Mouse (Mus musculus): ENCODE results near the gene Mxra7. TPM values are rescaled to one million over a fixed set of nuclear protein-coding genes. Genes with fewer than 3 reads are reported as not detected.

The Mxra7 gene
- polyA plus RNA-seq, 1 experiment from 2014 or later: 12.4 TPM

DNA sequence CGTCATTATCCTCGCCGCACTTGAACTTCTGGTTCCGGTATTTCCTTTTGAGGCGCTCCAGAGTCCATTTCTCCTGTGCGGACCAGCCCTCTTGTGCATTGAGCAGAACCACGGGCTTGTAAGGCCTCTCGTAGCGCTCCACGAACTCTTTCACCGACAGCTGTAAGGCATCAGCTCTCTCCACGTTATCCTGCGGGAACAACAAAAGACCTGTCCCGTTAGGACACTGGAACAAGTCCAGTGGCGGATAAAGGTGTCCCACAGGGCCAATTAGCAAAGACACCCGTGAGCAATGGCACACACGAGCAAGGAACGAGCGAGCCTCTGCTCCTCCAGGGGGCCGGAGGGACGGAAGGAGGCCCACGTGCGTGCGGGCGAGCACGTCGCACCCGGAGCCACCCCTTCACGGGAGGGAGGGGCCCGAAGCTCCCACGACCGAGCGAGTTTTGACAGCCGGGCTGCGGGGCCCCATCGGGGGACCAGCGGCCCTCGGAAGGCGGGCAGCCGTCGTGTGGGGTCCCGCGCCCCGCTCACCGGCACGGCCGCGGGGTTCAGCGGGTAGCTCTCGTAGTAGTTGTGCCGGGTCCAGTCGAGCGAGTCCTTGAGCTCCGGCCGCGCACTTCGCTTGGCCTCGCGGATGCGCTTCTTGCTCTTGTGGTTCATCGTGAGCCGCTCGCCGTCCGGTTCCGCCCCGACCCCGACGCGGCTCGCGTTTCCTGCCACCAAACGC lies 14.8 kb upstream of the Mxra7 start:
- under 1% methylated on average over 65 of the region's 73 CpGs for WGBS
- H3K4me2 ChIP-seq (ENCODE audit: low read depth, severe bottlenecking): peak overlapping the region; percentile 74
- H3K36me3 ChIP-seq (ENCODE audit: control insufficient read depth, insufficient read depth, low read length): peaks cover 22% of the 10 kb centered on the region

DNA sequence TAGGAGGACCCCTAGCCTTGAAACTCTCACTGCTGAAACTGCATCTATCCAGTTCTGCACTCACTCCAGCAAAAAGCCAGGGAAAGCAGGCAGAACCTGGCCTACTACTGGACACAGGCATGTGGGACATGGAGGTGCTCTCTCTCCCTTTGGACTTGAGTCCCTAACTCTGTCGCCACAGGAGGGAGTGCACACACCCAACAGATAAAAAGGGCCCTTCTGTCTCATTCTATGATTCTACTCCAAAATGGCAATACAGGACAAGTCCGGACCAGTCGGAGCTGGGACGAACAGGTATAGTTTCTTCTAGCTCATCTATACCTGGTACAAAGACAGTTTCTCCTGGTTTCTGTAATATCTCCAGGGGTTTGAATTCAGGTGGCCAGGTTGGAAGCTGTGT lies 12.9 kb upstream of the Mxra7 start:
- Histone ChIP-seq H3K27ac (replicated peaks; ENCODE audit: low read depth, low read length) (no peak overlapping the region), H3K36me3 (ENCODE audit: control insufficient read depth, insufficient read depth, low read length) (peaks cover 35% of the 10 kb centered on the region), H3K4me2 (ENCODE audit: low read depth, severe bottlenecking) (0 out of 2 replicates have a peak overlapping the region, but pooled peaks have one; percentile 5), H3K9me3 (ENCODE audit: control insufficient read depth, low read length) (no peaks in the 10 kb centered on the region), H3K4me3 (ENCODE audit: low read depth, low read length) (no peak overlapping the region), H3K9ac (ENCODE audit: low read length) (no peak overlapping the region), H3K27me3 (ENCODE audit: control insufficient read depth, insufficient read depth, low read length) (no peaks in the 10 kb centered on the region), H3K4me1 (ENCODE audit: control insufficient read depth, insufficient read depth, low read length) (peaks cover 21% of the 10 kb centered on the region)
- DNase-seq (ENCODE audit: low spot score) (no peak), ATAC-seq (ENCODE audit: insufficient number of reproducible peaks, low FRiP score, low TSS enrichment, low read depth) (no peak)
- WGBS: 89% methylated on average over 4 of the region's 4 CpGs

More for the DNA sequence above, 14.8 kb upstream of the Mxra7 start:
- Histone ChIP-seq H3K27ac (replicated peaks; ENCODE audit: low read depth, low read length) (peak overlapping the region; percentile 92), H3K4me1 (ENCODE audit: control insufficient read depth, insufficient read depth, low read length) (peaks cover 21% of the 10 kb centered on the region), H3K27me3 (ENCODE audit: control insufficient read depth, insufficient read depth, low read length) (no peaks in the 10 kb centered on the region), H3K9me3 (ENCODE audit: control insufficient read depth, low read length) (no peaks in the 10 kb centered on the region), H3K4me3 (ENCODE audit: low read depth, low read length) (peak overlapping the region; percentile 90), H3K9ac (ENCODE audit: low read length) (peak overlapping the region; percentile 85)
- ATAC-seq (ENCODE audit: insufficient number of reproducible peaks, low FRiP score, low TSS enrichment, low read depth) (peak; percentile 10; the same call in 1 of the 2 replicates), DNase-seq (ENCODE audit: low spot score) (no peak)

DNA sequence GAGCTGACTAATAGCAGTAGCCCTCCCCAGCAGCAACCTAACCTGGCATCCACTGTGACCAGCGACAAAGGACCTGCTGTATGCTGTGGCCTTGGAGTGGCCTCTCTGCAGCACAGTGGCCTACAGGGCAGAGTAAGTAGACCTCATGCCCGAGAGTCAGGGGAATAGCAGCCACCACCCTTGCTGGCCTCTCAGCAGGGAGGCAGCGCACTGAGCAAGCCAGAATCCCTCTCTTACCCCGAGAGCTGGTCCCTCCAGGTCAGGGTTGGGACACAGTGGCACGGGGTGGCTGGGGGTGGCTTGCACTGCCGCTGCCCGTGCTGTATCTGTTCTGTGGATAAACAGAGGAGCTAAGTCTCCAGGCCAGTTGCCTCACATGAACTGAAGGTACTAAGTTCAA lies 11.8 kb upstream of the Mxra7 start:
- H3K27ac ChIP-seq (replicated peaks; ENCODE audit: low read depth, low read length): no peak overlapping the region
- no peak overlapping the region for H3K4me2 ChIP-seq (ENCODE audit: low read depth, severe bottlenecking)
- DNase-seq (ENCODE audit: low spot score) (no peak), ATAC-seq (ENCODE audit: insufficient number of reproducible peaks, low FRiP score, low TSS enrichment, low read depth) (no peak)
- no peak overlapping the region for H3K4me3 ChIP-seq (ENCODE audit: low read depth, low read length)
- H3K27me3 ChIP-seq (ENCODE audit: control insufficient read depth, insufficient read depth, low read length): no peaks in the 10 kb centered on the region
- H3K9me3 ChIP-seq (ENCODE audit: control insufficient read depth, low read length): no peaks in the 10 kb centered on the region
- H3K4me1 ChIP-seq (ENCODE audit: control insufficient read depth, insufficient read depth, low read length): peaks cover 21% of the 10 kb centered on the region
- peaks cover 43% of the 10 kb centered on the region for H3K36me3 ChIP-seq (ENCODE audit: control insufficient read depth, insufficient read depth, low read length)
- 88% methylated on average over 7 of the region's 7 CpGs for WGBS
- H3K9ac ChIP-seq (ENCODE audit: low read length): 0 out of 2 replicates have a peak overlapping the region, but pooled peaks have one; percentile 23

GRCm38 (mm10) chr11:116838936-116839335 lies 11.1 kb upstream of the Mxra7 start:
- H3K9me3 ChIP-seq (ENCODE audit: control insufficient read depth, low read length): no peaks in the 10 kb centered on the region
- H3K36me3 ChIP-seq (ENCODE audit: control insufficient read depth, insufficient read depth, low read length): peaks cover 50% of the 10 kb centered on the region
- ATAC-seq (ENCODE audit: insufficient number of reproducible peaks, low FRiP score, low TSS enrichment, low read depth) (no peak), DNase-seq (ENCODE audit: low spot score) (no peak)
- 91% methylated on average over 14 of the region's 14 CpGs for WGBS
- no peak overlapping the region for H3K9ac ChIP-seq (ENCODE audit: low read length)
- no peak overlapping the region for H3K4me3 ChIP-seq (ENCODE audit: low read depth, low read length)
- H3K4me2 ChIP-seq (ENCODE audit: low read depth, severe bottlenecking): no peak overlapping the region
- no peak overlapping the region for H3K27ac ChIP-seq (replicated peaks; ENCODE audit: low read depth, low read length)
- no peaks in the 10 kb centered on the region for H3K27me3 ChIP-seq (ENCODE audit: control insufficient read depth, insufficient read depth, low read length)
- peaks cover 21% of the 10 kb centered on the region for H3K4me1 ChIP-seq (ENCODE audit: control insufficient read depth, insufficient read depth, low read length)

GRCm38 (mm10) chr11:116837441-116837840 lies 9.6 kb upstream of the Mxra7 start:
- Histone ChIP-seq H3K9ac (ENCODE audit: low read length) (no peak overlapping the region), H3K9me3 (ENCODE audit: control insufficient read depth, low read length) (no peaks in the 10 kb centered on the region), H3K27ac (replicated peaks; ENCODE audit: low read depth, low read length) (no peak overlapping the region), H3K4me3 (ENCODE audit: low read depth, low read length) (no peak overlapping the region), H3K4me1 (ENCODE audit: control insufficient read depth, insufficient read depth, low read length) (peaks cover 24% of the 10 kb centered on the region), H3K4me2 (ENCODE audit: low read depth, severe bottlenecking) (no peak overlapping the region), H3K27me3 (ENCODE audit: control insufficient read depth, insufficient read depth, low read length) (no peaks in the 10 kb centered on the region), H3K36me3 (ENCODE audit: control insufficient read depth, insufficient read depth, low read length) (peaks cover 51% of the 10 kb centered on the region)
- 93% methylated on average over 10 of the region's 10 CpGs for WGBS
- ATAC-seq (ENCODE audit: insufficient number of reproducible peaks, low FRiP score, low TSS enrichment, low read depth) (no peak), DNase-seq (ENCODE audit: low spot score) (no peak)

GRCm38 (mm10) chr11:116836283-116836682 lies 8.4 kb upstream of the Mxra7 start:
- no peaks in the 10 kb centered on the region for H3K27me3 ChIP-seq (ENCODE audit: control insufficient read depth, insufficient read depth, low read length)
- WGBS: 92% methylated on average over 4 of the region's 4 CpGs
- no peak overlapping the region for H3K9ac ChIP-seq (ENCODE audit: low read length)
- no peak for ATAC-seq (ENCODE audit: insufficient number of reproducible peaks, low FRiP score, low TSS enrichment, low read depth)
- no peak overlapping the region for H3K4me3 ChIP-seq (ENCODE audit: low read depth, low read length)
- H3K4me1 ChIP-seq (ENCODE audit: control insufficient read depth, insufficient read depth, low read length): peaks cover 14% of the 10 kb centered on the region
- no peak overlapping the region for H3K27ac ChIP-seq (replicated peaks; ENCODE audit: low read depth, low read length)
- peaks cover 51% of the 10 kb centered on the region for H3K36me3 ChIP-seq (ENCODE audit: control insufficient read depth, insufficient read depth, low read length)
- DNase-seq (ENCODE audit: low spot score): no peak
- H3K9me3 ChIP-seq (ENCODE audit: control insufficient read depth, low read length): no peaks in the 10 kb centered on the region
- no peak overlapping the region for H3K4me2 ChIP-seq (ENCODE audit: low read depth, severe bottlenecking)

DNA sequence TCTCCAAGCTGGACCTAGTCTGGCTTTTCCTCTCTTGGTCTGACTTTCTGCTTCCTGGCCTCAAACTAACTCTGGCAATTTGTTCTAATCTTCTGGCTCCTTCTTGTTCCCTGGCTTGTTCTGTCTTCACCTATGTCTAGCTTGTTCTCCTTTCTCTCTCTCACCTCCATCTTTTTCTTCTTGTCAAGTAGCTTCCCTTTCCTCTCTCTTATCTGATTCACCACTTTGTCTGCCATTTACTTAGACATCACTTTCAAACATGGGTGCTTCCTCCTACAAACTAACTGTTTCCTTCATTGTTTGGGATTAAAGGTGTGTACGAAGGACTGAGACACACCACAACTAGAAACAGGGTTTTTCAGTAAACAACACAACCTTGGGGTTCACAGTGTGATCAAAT lies 7.1 kb upstream of the Mxra7 start:
- Histone ChIP-seq H3K4me3 (ENCODE audit: low read depth, low read length) (no peak overlapping the region), H3K4me2 (ENCODE audit: low read depth, severe bottlenecking) (no peak overlapping the region), H3K9me3 (ENCODE audit: control insufficient read depth, low read length) (no peaks in the 10 kb centered on the region), H3K4me1 (ENCODE audit: control insufficient read depth, insufficient read depth, low read length) (peaks cover 6% of the 10 kb centered on the region; the same call in 1 of the 2 replicates), H3K36me3 (ENCODE audit: control insufficient read depth, insufficient read depth, low read length) (peaks cover 45% of the 10 kb centered on the region), H3K9ac (ENCODE audit: low read length) (no peak overlapping the region), H3K27ac (replicated peaks; ENCODE audit: low read depth, low read length) (no peak overlapping the region), H3K27me3 (ENCODE audit: control insufficient read depth, insufficient read depth, low read length) (no peaks in the 10 kb centered on the region)
- DNase-seq (ENCODE audit: low spot score) (no peak), ATAC-seq (ENCODE audit: insufficient number of reproducible peaks, low FRiP score, low TSS enrichment, low read depth) (no peak)
- 100% methylated on average over 1 of the region's 1 CpGs for WGBS

- H3K27me3 ChIP-seq (ENCODE audit: control insufficient read depth, insufficient read depth, low read length): no peaks in the 10 kb centered on the region
- H3K36me3 ChIP-seq (ENCODE audit: control insufficient read depth, insufficient read depth, low read length): peaks cover 25% of the 10 kb centered on the region; the same call in 1 of the 2 replicates
Measured at GRCm38 (mm10) chr11:116832172-116832685, 4.4 kb upstream of the Mxra7 start.

More at GRCm38 (mm10) chr11:116832172-116832685, 4.4 kb upstream of the Mxra7 start:
- H3K9me3 ChIP-seq (ENCODE audit: control insufficient read depth, low read length): no peaks in the 10 kb centered on the region
- peaks cover 7% of the 10 kb centered on the region for H3K4me1 ChIP-seq (ENCODE audit: control insufficient read depth, insufficient read depth, low read length)
- ATAC-seq (ENCODE audit: insufficient number of reproducible peaks, low FRiP score, low TSS enrichment, low read depth) (no peak), DNase-seq (ENCODE audit: low spot score) (no peak)
- no peak overlapping the region for H3K4me2 ChIP-seq (ENCODE audit: low read depth, severe bottlenecking)
- 50% methylated on average over 4 of the region's 4 CpGs for WGBS
- H3K9ac ChIP-seq (ENCODE audit: low read length): no peak overlapping the region
- H3K27ac ChIP-seq (replicated peaks; ENCODE audit: low read depth, low read length): peak overlapping the region; percentile 26; the same call in 1 of the 2 replicates
- H3K4me3 ChIP-seq (ENCODE audit: low read depth, low read length): no peak overlapping the region

All from limb, embryonic 11.5 days (tissue).